Comparison of ENCODE assay signal across 22 mouse cellular contexts in genomic region chr3:83070231-83070630, GRCm38 (mm10). TPM values are rescaled to one million over a fixed set of nuclear protein-coding genes. Genes with fewer than 3 reads are reported as not detected.
"Had no signal": no experiment of that assay in that cellular context is flagged by ENCODE, and none has a peak within 500 bp of the region (broad histone marks: within the 10 kb centered on the region; RNA-seq: fewer than 3 reads in every experiment).

No protein-coding gene starts in this region.

- H3K27ac ChIP-seq: liver, embryonic 15.5 days; macrophage; midbrain, embryonic 13.5 days; midbrain, embryonic 15.5 days; neural tube, embryonic 12.5 days had no signal

- DNase-seq: liver, postnatal 0 days; lung, embryonic 14.5 days; lung, postnatal 10 days; right cerebral cortex, adult 18-20 months; right cerebral cortex, postnatal 25 days; right cerebral cortex, postnatal 4 days; spleen, adult 18-20 months; thymus, adult 18-20 months; thymus, postnatal 14 days; thymus, postnatal 36 days had no signal

- H3K4me2 ChIP-seq: liver, embryonic 15.5 days; lung, embryonic 14.5 days; midbrain, embryonic 11.5 days; midbrain, embryonic 13.5 days; midbrain, embryonic 15.5 days; neural tube, embryonic 12.5 days had no signal

- ATAC-seq: liver, postnatal 0 days; midbrain, embryonic 13.5 days; midbrain, embryonic 15.5 days had no signal

- H3K9ac ChIP-seq: liver, embryonic 15.5 days; liver, postnatal 0 days; lung, embryonic 14.5 days; midbrain, embryonic 13.5 days; midbrain, embryonic 15.5 days; neural tube, embryonic 12.5 days had no signal

- H3K4me1 ChIP-seq: liver, embryonic 15.5 days; midbrain, embryonic 13.5 days; midbrain, embryonic 15.5 days; neural tube, embryonic 12.5 days had no signal

- H3K9me3 ChIP-seq: liver, embryonic 15.5 days; megakaryocyte, embryonic 14.5 days; midbrain, embryonic 13.5 days; midbrain, embryonic 15.5 days; neural tube, embryonic 12.5 days had no signal

- H3K27me3 ChIP-seq: liver, embryonic 15.5 days; megakaryocyte, embryonic 14.5 days; midbrain, embryonic 13.5 days; midbrain, embryonic 15.5 days; neural tube, embryonic 12.5 days had no signal

- H3K4me3 ChIP-seq: liver, embryonic 15.5 days; megakaryocyte, embryonic 14.5 days; midbrain, embryonic 13.5 days; midbrain, embryonic 15.5 days; neural tube, embryonic 12.5 days had no signal

RNA-seq across cellular contexts. Expression of gene Fgb, which starts 20.6 kb away (rescaled TPM):
- total RNA-seq: megakaryocyte progenitor cell, adult 5-6 weeks; midbrain, postnatal 0 days; monocyte, adult 5-6 weeks; neutrophil, adult 5-6 weeks had no signal
- polyA plus RNA-seq: macrophage; midbrain, embryonic 11.5 days; midbrain, embryonic 15.5 days; midbrain, postnatal 0 days; neural tube, embryonic 12.5 days; small intestine, adult 2 months had no signal

RNA-seq across cellular contexts. Expression of gene Fga, which starts 44.4 kb away (rescaled TPM):
- total RNA-seq: megakaryocyte progenitor cell, adult 5-6 weeks; midbrain, postnatal 0 days; monocyte, adult 5-6 weeks; neutrophil, adult 5-6 weeks had no signal
- polyA plus RNA-seq: macrophage; midbrain, embryonic 11.5 days; midbrain, embryonic 15.5 days; midbrain, postnatal 0 days; small intestine, adult 2 months had no signal

RNA-seq across cellular contexts. Expression of gene Dchs2, which starts 57.5 kb away (rescaled TPM):
- total RNA-seq: megakaryocyte progenitor cell, adult 5-6 weeks; monocyte, adult 5-6 weeks; neutrophil, adult 5-6 weeks had no signal
- polyA plus RNA-seq: macrophage had no signal
